ENCODE assay signal across 8 mouse cellular contexts in genomic region chr6:141333245-141333644, GRCm38 (mm10).
DNase-seq lines count a peak whose midpoint lies in the region; ATAC-seq lines count a peak whose summit lies in the region.

No protein-coding gene starts in this region.

- no peak overlapping the region for H3K4me3 ChIP-seq in heart, embryonic 12.5 days
- H3K4me3 ChIP-seq in stomach, embryonic 15.5 days (replicated peaks) = no peak overlapping the region
- no peak overlapping the region for H3K4me3 ChIP-seq in forebrain, embryonic 13.5 days

- intact Hi-C loops in left cerebral cortex, postnatal 10 days (cut with DNase I) = no loop called here

- H3K4me1 ChIP-seq in heart, embryonic 12.5 days (replicated peaks) = peaks cover 51% of the 10 kb centered on the region
- H3K4me1 ChIP-seq in stomach, embryonic 15.5 days = no peaks in the 10 kb centered on the region
- H3K4me1 ChIP-seq in forebrain, embryonic 13.5 days = no peaks in the 10 kb centered on the region

- peak overlapping the region; percentile 64 for H3K27ac ChIP-seq in heart, embryonic 12.5 days (ENCODE audit: poor library complexity, severe bottlenecking)
- H3K27ac ChIP-seq in stomach, embryonic 15.5 days = no peak overlapping the region
- H3K27ac ChIP-seq in forebrain, embryonic 13.5 days = no peak overlapping the region

- 19% methylated on average over 3 of the region's 3 CpGs for WGBS in heart, embryonic 12.5 days
- WGBS in stomach, embryonic 15.5 days = 32% methylated on average over 3 of the region's 3 CpGs
- WGBS in forebrain, embryonic 13.5 days = 57% methylated on average over 3 of the region's 3 CpGs

- no peak overlapping the region for H3K4me2 ChIP-seq in heart, embryonic 12.5 days
- no peak overlapping the region for H3K4me2 ChIP-seq in stomach, embryonic 15.5 days
- no peak overlapping the region for H3K4me2 ChIP-seq in forebrain, embryonic 13.5 days

- ATAC-seq in heart, embryonic 12.5 days (ENCODE audit: insufficient number of reproducible peaks, low FRiP score) = peak; percentile 67
- peak; percentile 68; the same call in 1 of the 2 replicates for ATAC-seq in stomach, embryonic 15.5 days (ENCODE audit: insufficient read depth, low FRiP score, low read depth)
- no peak for ATAC-seq in forebrain, embryonic 13.5 days

- peak; percentile 14 for DNase-seq in ovary, postnatal 36 days (ENCODE audit: low spot score)
- no peak for DNase-seq in ovary, postnatal 14 days (ENCODE audit: low spot score)
- peak; percentile 58 to 83 for DNase-seq in kidney, postnatal 25 days
- DNase-seq in cerebellum, adult 9-11 months = no peak
- DNase-seq in left cerebral cortex, postnatal 10 days (ENCODE audit: extremely low spot score in 1 of 2, low spot score in 2 of 2) = no peak

- H3K27me3 ChIP-seq in heart, embryonic 12.5 days (replicated peaks) = no peaks in the 10 kb centered on the region
- H3K27me3 ChIP-seq in stomach, embryonic 15.5 days (replicated peaks) = no peaks in the 10 kb centered on the region
- no peaks in the 10 kb centered on the region for H3K27me3 ChIP-seq in forebrain, embryonic 13.5 days

- H3K9me3 ChIP-seq in heart, embryonic 12.5 days (replicated peaks) = no peaks in the 10 kb centered on the region
- no peaks in the 10 kb centered on the region for H3K9me3 ChIP-seq in stomach, embryonic 15.5 days
- no peaks in the 10 kb centered on the region for H3K9me3 ChIP-seq in forebrain, embryonic 13.5 days (replicated peaks)

- H3K36me3 ChIP-seq in heart, embryonic 12.5 days = no peaks in the 10 kb centered on the region
- no peaks in the 10 kb centered on the region for H3K36me3 ChIP-seq in stomach, embryonic 15.5 days
- H3K36me3 ChIP-seq in forebrain, embryonic 13.5 days (ENCODE audit: poor library complexity, severe bottlenecking) = no peaks in the 10 kb centered on the region

- H3K9ac ChIP-seq in heart, embryonic 12.5 days = no peak overlapping the region
- H3K9ac ChIP-seq in stomach, embryonic 15.5 days = no peak overlapping the region
- no peak overlapping the region for H3K9ac ChIP-seq in forebrain, embryonic 13.5 days

Comparison
In these comparisons a context has a peak if more than half of its experiments do, and no peak if none do; other contexts are left out.
1. DNase-seq: peak in ovary, postnatal 36 days (single experiment) and kidney, postnatal 25 days (2 of 2); none in ovary, postnatal 14 days (single experiment), cerebellum, adult 9-11 months (single experiment) and left cerebral cortex, postnatal 10 days (0 of 2).